Mouse (Mus musculus): ENCODE results near the gene Pcdh15. TPM values are rescaled to one million over a fixed set of nuclear protein-coding genes. Genes with fewer than 3 reads are reported as not detected.

Pcdh15 gene
- 1.8 and 2.0 TPM in 2 replicates for polyA plus RNA-seq (2015; fragmentation: Nextera tagmentation; extraction: Ambion mirVana)

GRCm38 (mm10) chr10:73098966-73099845, at the start of gene Pcdh15:
Pcdh15 (plus strand) TSS chr10:73099342.
- no peak; the same call in 1 of the 2 replicates for ATAC-seq (ENCODE audit: insufficient read depth, low FRiP score)
- H3K9ac ChIP-seq (ENCODE audit: low read length): peak within 1 kb of the TSS; percentile 54
- H3K4me3 ChIP-seq (replicated peaks; ENCODE audit: low read length): peak within 1 kb of the TSS; percentile 57
- no peaks in the 10 kb centered on the region for H3K36me3 ChIP-seq (ENCODE audit: control insufficient read depth, insufficient read depth, low read length)
- under 1% methylated on average over 79 of the region's 79 CpGs for WGBS
- H3K4me1 ChIP-seq (ENCODE audit: control insufficient read depth, insufficient read depth, low read length): peaks cover 7% of the 10 kb centered on the region; the same call in 1 of the 2 replicates
- peak within 1 kb of the TSS; percentile 95 for H3K4me2 ChIP-seq (ENCODE audit: low read depth, low read length)
- H3K9me3 ChIP-seq (replicated peaks; ENCODE audit: control insufficient read depth, low read length): no peaks in the 10 kb centered on the region; the same call in 1 of the 2 replicates
- H3K27me3 ChIP-seq (ENCODE audit: control insufficient read depth, insufficient read depth, low read length): peaks cover 56% of the 10 kb centered on the region
- no peak within 1 kb of the TSS for H3K27ac ChIP-seq (ENCODE audit: low read length)

GRCm38 (mm10) chr10:73052074-73052473, 47.1 kb upstream of the Pcdh15 start:
- Histone ChIP-seq H3K4me3 (replicated peaks; ENCODE audit: low read length) (no peak overlapping the region), H3K9me3 (replicated peaks; ENCODE audit: control insufficient read depth, low read length) (no peaks in the 10 kb centered on the region), H3K9ac (ENCODE audit: low read length) (no peak overlapping the region), H3K4me2 (ENCODE audit: low read depth, low read length) (no peak overlapping the region), H3K4me1 (ENCODE audit: control insufficient read depth, insufficient read depth, low read length) (no peaks in the 10 kb centered on the region), H3K36me3 (ENCODE audit: control insufficient read depth, insufficient read depth, low read length) (no peaks in the 10 kb centered on the region), H3K27ac (ENCODE audit: low read length) (no peak overlapping the region), H3K27me3 (ENCODE audit: control insufficient read depth, insufficient read depth, low read length) (no peaks in the 10 kb centered on the region)
- no peak for ATAC-seq (ENCODE audit: insufficient read depth, low FRiP score)
- 68% methylated on average over 6 of the region's 6 CpGs for WGBS

DNA sequence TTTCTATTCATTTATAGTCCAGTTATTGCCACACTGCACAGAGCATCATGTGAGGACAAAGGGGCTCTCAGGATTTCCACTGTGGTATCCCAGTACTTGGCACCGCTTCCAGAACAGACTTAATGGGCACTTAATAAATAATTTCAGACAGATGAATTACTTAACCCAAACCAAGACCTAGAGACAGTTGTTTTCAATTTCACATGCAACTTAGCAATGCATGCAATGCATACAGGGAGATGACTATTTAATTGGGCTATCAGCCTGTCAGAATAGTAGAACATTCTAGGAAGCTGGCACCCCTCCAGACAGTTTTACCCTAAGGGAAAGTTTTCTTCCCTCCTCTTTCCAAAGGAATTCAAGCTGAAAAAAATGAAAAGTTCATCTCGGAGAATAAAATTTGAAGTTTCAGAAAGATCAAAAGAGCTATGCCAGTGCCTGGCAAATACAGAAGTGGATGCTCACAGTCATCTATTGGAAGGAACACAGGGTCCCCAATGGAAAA, 39.4 kb upstream of the Pcdh15 start:
- Histone ChIP-seq H3K4me3 (replicated peaks; ENCODE audit: low read length) (no peak overlapping the region), H3K27me3 (ENCODE audit: control insufficient read depth, insufficient read depth, low read length) (no peaks in the 10 kb centered on the region), H3K9ac (ENCODE audit: low read length) (no peak overlapping the region), H3K4me1 (ENCODE audit: control insufficient read depth, insufficient read depth, low read length) (no peaks in the 10 kb centered on the region), H3K4me2 (ENCODE audit: low read depth, low read length) (no peak overlapping the region), H3K36me3 (ENCODE audit: control insufficient read depth, insufficient read depth, low read length) (no peaks in the 10 kb centered on the region), H3K9me3 (replicated peaks; ENCODE audit: control insufficient read depth, low read length) (no peaks in the 10 kb centered on the region), H3K27ac (ENCODE audit: low read length) (no peak overlapping the region)
- WGBS: 69% methylated on average over 2 of the region's 2 CpGs
- no peak for ATAC-seq (ENCODE audit: insufficient read depth, low FRiP score)

DNA sequence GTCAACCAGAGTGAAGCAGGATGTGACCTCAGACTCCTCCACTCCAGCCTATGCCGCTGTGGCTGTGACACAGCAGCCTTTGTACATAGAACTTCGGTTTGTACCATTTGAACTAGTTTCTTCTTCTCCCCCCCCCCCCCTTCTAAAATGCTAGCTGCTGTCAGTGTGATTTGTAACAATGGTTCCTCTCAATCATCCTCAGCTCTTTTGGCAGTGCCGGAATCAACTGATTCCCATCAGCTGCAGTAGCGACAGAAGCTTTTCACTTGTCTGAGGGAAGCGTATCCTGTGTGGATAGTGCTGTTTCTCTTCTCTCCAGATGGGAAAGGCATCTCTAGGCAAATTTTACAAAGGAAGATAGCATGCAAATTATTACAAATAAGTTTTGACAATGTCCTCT, 12.4 kb upstream of the Pcdh15 start:
- ATAC-seq (ENCODE audit: insufficient read depth, low FRiP score): no peak
- WGBS: 69% methylated on average over 5 of the region's 5 CpGs

GRCm38 (mm10) chr10:73096531-73097135, 2.5 kb upstream of the Pcdh15 start:
- no peak overlapping the region for H3K27ac ChIP-seq (ENCODE audit: low read length)
- H3K36me3 ChIP-seq (ENCODE audit: control insufficient read depth, insufficient read depth, low read length): no peaks in the 10 kb centered on the region
- no peak overlapping the region for H3K9ac ChIP-seq (ENCODE audit: low read length)
- H3K9me3 ChIP-seq (replicated peaks; ENCODE audit: control insufficient read depth, low read length): no peaks in the 10 kb centered on the region; the same call in 1 of the 2 replicates
- H3K4me1 ChIP-seq (ENCODE audit: control insufficient read depth, insufficient read depth, low read length): peaks cover 7% of the 10 kb centered on the region; the same call in 1 of the 2 replicates
- WGBS: under 1% methylated on average over 17 of the region's 17 CpGs
- H3K4me2 ChIP-seq (ENCODE audit: low read depth, low read length): peak overlapping the region; percentile 44
- no peak for ATAC-seq (ENCODE audit: insufficient read depth, low FRiP score)
- peaks cover 53% of the 10 kb centered on the region for H3K27me3 ChIP-seq (ENCODE audit: control insufficient read depth, insufficient read depth, low read length)
- peak overlapping the region; percentile 22 for H3K4me3 ChIP-seq (replicated peaks; ENCODE audit: low read length)

More for the DNA sequence above, 12.4 kb upstream of the Pcdh15 start:
- H3K27ac ChIP-seq (ENCODE audit: low read length): no peak overlapping the region
- H3K36me3 ChIP-seq (ENCODE audit: control insufficient read depth, insufficient read depth, low read length): no peaks in the 10 kb centered on the region
- H3K9ac ChIP-seq (ENCODE audit: low read length): no peak overlapping the region
- no peak overlapping the region for H3K4me2 ChIP-seq (ENCODE audit: low read depth, low read length)
- no peaks in the 10 kb centered on the region for H3K9me3 ChIP-seq (replicated peaks; ENCODE audit: control insufficient read depth, low read length)
- H3K4me1 ChIP-seq (ENCODE audit: control insufficient read depth, insufficient read depth, low read length): no peaks in the 10 kb centered on the region
- no peak overlapping the region for H3K4me3 ChIP-seq (replicated peaks; ENCODE audit: low read length)
- no peaks in the 10 kb centered on the region for H3K27me3 ChIP-seq (ENCODE audit: control insufficient read depth, insufficient read depth, low read length)

- Histone ChIP-seq H3K9me3 (replicated peaks; ENCODE audit: control insufficient read depth, low read length) (no peaks in the 10 kb centered on the region; the same call in 1 of the 2 replicates), H3K36me3 (ENCODE audit: control insufficient read depth, insufficient read depth, low read length) (no peaks in the 10 kb centered on the region), H3K4me2 (ENCODE audit: low read depth, low read length) (peak overlapping the region; percentile 44), H3K27me3 (ENCODE audit: control insufficient read depth, insufficient read depth, low read length) (peaks cover 56% of the 10 kb centered on the region), H3K4me3 (replicated peaks; ENCODE audit: low read length) (peak overlapping the region; percentile 22; the same call in 1 of the 2 replicates), H3K4me1 (ENCODE audit: control insufficient read depth, insufficient read depth, low read length) (peaks cover 7% of the 10 kb centered on the region; the same call in 1 of the 2 replicates), H3K9ac (ENCODE audit: low read length) (no peak overlapping the region), H3K27ac (ENCODE audit: low read length) (no peak overlapping the region)
- 9% methylated on average over 7 of the region's 7 CpGs for WGBS
- ATAC-seq (ENCODE audit: insufficient read depth, low FRiP score): 0 out of 2 replicates have a peak, but pooled peaks have one; percentile 21
Observed at GRCm38 (mm10) chr10:73097176-73097575, 2.0 kb upstream of the Pcdh15 start.

- H3K36me3 ChIP-seq (ENCODE audit: control insufficient read depth, insufficient read depth, low read length): no peaks in the 10 kb centered on the region
- no peak overlapping the region for H3K9ac ChIP-seq (ENCODE audit: low read length)
- peaks cover 7% of the 10 kb centered on the region; the same call in 1 of the 2 replicates for H3K4me1 ChIP-seq (ENCODE audit: control insufficient read depth, insufficient read depth, low read length)
- WGBS: under 1% methylated on average over 17 of the region's 17 CpGs
- peaks cover 56% of the 10 kb centered on the region for H3K27me3 ChIP-seq (ENCODE audit: control insufficient read depth, insufficient read depth, low read length)
- no peak overlapping the region for H3K4me3 ChIP-seq (replicated peaks; ENCODE audit: low read length)
- H3K4me2 ChIP-seq (ENCODE audit: low read depth, low read length): peak overlapping the region; percentile 32; the same call in 1 of the 2 replicates
- no peak for ATAC-seq (ENCODE audit: insufficient read depth, low FRiP score)
- H3K27ac ChIP-seq (ENCODE audit: low read length): no peak overlapping the region
- H3K9me3 ChIP-seq (replicated peaks; ENCODE audit: control insufficient read depth, low read length): no peaks in the 10 kb centered on the region; the same call in 1 of the 2 replicates
Observed at GRCm38 (mm10) chr10:73097979-73098378, 1.2 kb upstream of the Pcdh15 start.

- Histone ChIP-seq H3K4me3 (replicated peaks; ENCODE audit: low read length) (peak overlapping the region; percentile 57), H3K9ac (ENCODE audit: low read length) (peak overlapping the region; percentile 54)
- 0 out of 2 replicates have a peak, but pooled peaks have one; percentile 33 for ATAC-seq (ENCODE audit: insufficient read depth, low FRiP score)
Observed at GRCm38 (mm10) chr10:73099846-73100241, 702 bp downstream of the Pcdh15 start.

More at GRCm38 (mm10) chr10:73099846-73100241, 702 bp downstream of the Pcdh15 start:
- Histone ChIP-seq H3K36me3 (ENCODE audit: control insufficient read depth, insufficient read depth, low read length) (no peaks in the 10 kb centered on the region), H3K27ac (ENCODE audit: low read length) (no peak overlapping the region), H3K27me3 (ENCODE audit: control insufficient read depth, insufficient read depth, low read length) (peaks cover 56% of the 10 kb centered on the region), H3K4me2 (ENCODE audit: low read depth, low read length) (peak overlapping the region; percentile 95), H3K9me3 (replicated peaks; ENCODE audit: control insufficient read depth, low read length) (no peaks in the 10 kb centered on the region; the same call in 1 of the 2 replicates), H3K4me1 (ENCODE audit: control insufficient read depth, insufficient read depth, low read length) (peaks cover 7% of the 10 kb centered on the region; the same call in 1 of the 2 replicates)
- WGBS: under 1% methylated on average over 37 of the region's 37 CpGs

Data from stomach, embryonic 16.5 days (tissue).